Mouse (Mus musculus) megakaryocyte, embryonic 14.5 days (primary cell): ENCODE data around the gene Aqr. TPM values are rescaled to one million over a fixed set of nuclear protein-coding genes. Genes with fewer than 3 reads are reported as not detected.

Source experiments
- H3K27me3 ChIP-seq: replicated peaks from 2 replicates; pipeline ENCODE3; 2012; ENCODE audit warnings: inconsistent platforms
- H3K36me3 ChIP-seq: replicated peaks from 2 replicates; pipeline ENCODE3; 2012; ENCODE audit warnings: low read length, inconsistent platforms, mixed read lengths
- H3K4me1 ChIP-seq: 2 replicates; pipeline ENCODE4 v1.6.1; 2012; ENCODE audit warnings: inconsistent platforms
- H3K4me3 ChIP-seq: replicated peaks from 2 replicates; pipeline ENCODE3; 2012; ENCODE audit warnings: moderate library complexity, mild to moderate bottlenecking, inconsistent platforms
- H3K9me3 ChIP-seq: 2 replicates; pipeline ENCODE4 v1.6.1; 2012; ENCODE audit warnings: inconsistent platforms
- FLI1 ChIP-seq: IDR thresholded peaks from 2 replicates; pipeline ENCODE4 v1.6.1; 2012; ENCODE audit warnings: low read length, inconsistent platforms, mixed read lengths
- GATA1 ChIP-seq: IDR thresholded peaks from 3 replicates; pipeline ENCODE4 v1.6.1; 2012; ENCODE audit warnings: mixed read lengths, low read length, inconsistent platforms, borderline replicate concordance
- polyA plus RNA-seq: library from polyadenylated mRNA; stranded (reverse); fragments of >175 nt; gene quantifications from 2 replicates; pipeline ENCODE4 v1.2.3, GENCODE M21; 2012; ENCODE audit warnings: low replicate concordance; ENCODE audit not compliant: insufficient read depth

The Aqr gene
- polyA plus RNA-seq, 1 experiment, result 2.8 TPM

GRCm38 (mm10) chr2:114054129-114054528, 132.7 kb downstream of the Aqr start:
- TF ChIP-seq FLI1 (no peak), GATA1 (no peak)
- Histone ChIP-seq H3K4me1 (0 out of 2 replicates have a peak, but pooled peaks cover 4% of the 10 kb centered on the region), H3K36me3 (no peaks in the 10 kb centered on the region), H3K9me3 (no peaks in the 10 kb centered on the region), H3K4me3 (no peak overlapping the region), H3K27me3 (peaks cover 4% of the 10 kb centered on the region)

- H3K4me3 ChIP-seq, result no peak within 1 kb of the TSS
- no peaks in the 10 kb centered on the region for H3K9me3 ChIP-seq
- 0 out of 2 replicates have a peak, but pooled peaks cover 4% of the 10 kb centered on the region for H3K4me1 ChIP-seq
- H3K36me3 ChIP-seq, result no peaks in the 10 kb centered on the region
- TF ChIP-seq GATA1 (no peak), FLI1 (no peak)
- H3K27me3 ChIP-seq, result peaks cover 4% of the 10 kb centered on the region
Observed at GRCm38 (mm10) chr2:114052696-114053598, 133.9 kb downstream of the Aqr start, which contains the start of gene Actc1. Actc1 (minus strand) TSS chr2:114053548.

- no peaks in the 10 kb centered on the region for H3K9me3 ChIP-seq
Observed at GRCm38 (mm10) chr2:114051871-114052241, 135.0 kb downstream of the Aqr start.

More at GRCm38 (mm10) chr2:114051871-114052241, 135.0 kb downstream of the Aqr start:
- Histone ChIP-seq H3K4me3 (no peak overlapping the region), H3K36me3 (no peaks in the 10 kb centered on the region), H3K4me1 (no peaks in the 10 kb centered on the region), H3K27me3 (no peaks in the 10 kb centered on the region)
- TF ChIP-seq GATA1 (no peak), FLI1 (no peak)

Other genes starting within 250 kb of the Aqr start
- gene Gjd2, start 173.4 kb downstream of the Aqr start, polyA plus RNA-seq, result 0.77 TPM in 1 of 2 replicates, not detected in the other
- not detected in 2 replicates for gene Actc1, start 133.5 kb downstream of the Aqr start, polyA plus RNA-seq
- 0.06 TPM in 1 of 2 replicates, not detected in the other for gene Zfp770, start 14.4 kb upstream of the Aqr start, polyA plus RNA-seq